Mouse (Mus musculus): ENCODE measurements around the gene Thap11. TPM values are rescaled to one million over a fixed set of nuclear protein-coding genes. Genes with fewer than 3 reads are reported as not detected.

Thap11 gene
- total and polyA plus RNA-seq, 2 experiments from 2014 or later, result 35.5 to 59.5 TPM

GRCm38 (mm10) chr8:105851651-105852143, 3.2 kb upstream of the Thap11 start:
- peak overlapping the region; percentile 70 for H3K9ac ChIP-seq (replicated peaks; ENCODE audit: low read depth, low read length)
- ATAC-seq (ENCODE audit: insufficient read depth, low read depth) (peak; percentile 65), DNase-seq (ENCODE audit: low spot score) (peak; percentile 86)
- under 1% methylated on average over 34 of the region's 34 CpGs for WGBS
- peaks cover 30% of the 10 kb centered on the region for H3K36me3 ChIP-seq (replicated peaks; ENCODE audit: control insufficient read depth, insufficient read depth, low read length)
- no peaks in the 10 kb centered on the region for H3K9me3 ChIP-seq (replicated peaks; ENCODE audit: control insufficient read depth, low read length)
- H3K27me3 ChIP-seq (ENCODE audit: control insufficient read depth, insufficient read depth, low read length), result no peaks in the 10 kb centered on the region
- peak overlapping the region; percentile 40 for H3K27ac ChIP-seq (ENCODE audit: low read depth)
- peak; percentile 37; the same call in 1 of the 2 replicates for TF ChIP-seq EP300 (IDR thresholded peaks at IDR 0.05; ENCODE audit: low read depth)
- TF ChIP-seq CTCF (IDR thresholded peaks at IDR 0.05; ENCODE audit: low read depth), result no peak
- H3K4me3 ChIP-seq (ENCODE audit: low read depth, low read length), result peak overlapping the region; percentile 63
- H3K4me2 ChIP-seq (ENCODE audit: low read depth, low read length), result peak overlapping the region; percentile 72
- peaks cover 18% of the 10 kb centered on the region for H3K4me1 ChIP-seq (ENCODE audit: control insufficient read depth, insufficient read depth)

DNA sequence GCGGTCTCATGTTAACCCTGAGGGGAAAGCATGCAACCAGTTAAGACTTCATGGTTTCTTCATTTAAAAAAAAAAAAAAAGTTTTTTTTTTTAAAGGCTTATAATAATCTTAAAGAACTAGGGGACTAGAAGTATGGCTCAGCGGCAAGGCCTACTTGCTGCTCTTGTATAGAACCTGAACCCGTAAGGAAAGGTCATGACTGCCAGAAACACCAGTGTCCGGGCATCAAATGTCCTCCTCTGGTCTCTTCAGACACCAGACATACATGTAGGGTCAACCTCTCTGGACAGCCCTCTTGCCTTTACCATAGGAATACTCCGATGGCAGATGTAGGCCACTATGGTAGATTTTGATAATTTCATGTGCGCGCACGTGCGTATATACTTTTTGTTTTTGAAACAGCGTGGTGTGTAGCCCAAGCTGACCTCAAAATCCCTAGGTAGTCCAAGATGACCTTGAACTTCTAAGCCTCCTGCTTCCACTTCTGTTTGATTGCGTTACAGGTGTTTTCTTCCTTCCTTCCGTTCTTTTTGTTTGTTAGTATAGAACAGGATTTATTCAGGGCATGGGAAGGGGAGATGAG, 2.7 kb upstream of the Thap11 start:
- no peak for ATAC-seq (ENCODE audit: insufficient read depth, low read depth)
- DNase-seq (ENCODE audit: low spot score), result no peak
- Histone ChIP-seq H3K4me3 (ENCODE audit: low read depth, low read length) (peak overlapping the region; percentile 63), H3K9me3 (replicated peaks; ENCODE audit: control insufficient read depth, low read length) (no peaks in the 10 kb centered on the region), H3K4me1 (ENCODE audit: control insufficient read depth, insufficient read depth) (peaks cover 22% of the 10 kb centered on the region), H3K36me3 (replicated peaks; ENCODE audit: control insufficient read depth, insufficient read depth, low read length) (peaks cover 25% of the 10 kb centered on the region), H3K9ac (replicated peaks; ENCODE audit: low read depth, low read length) (no peak overlapping the region; the same call in 1 of the 2 replicates), H3K27ac (ENCODE audit: low read depth) (no peak overlapping the region), H3K4me2 (ENCODE audit: low read depth, low read length) (0 out of 2 replicates have a peak overlapping the region, but pooled peaks have one; percentile 72), H3K27me3 (ENCODE audit: control insufficient read depth, insufficient read depth, low read length) (no peaks in the 10 kb centered on the region)
- WGBS, result 78% methylated on average over 12 of the region's 12 CpGs
- TF ChIP-seq EP300 (IDR thresholded peaks at IDR 0.05; ENCODE audit: low read depth) (no peak), CTCF (IDR thresholded peaks at IDR 0.05; ENCODE audit: low read depth) (no peak)

DNA sequence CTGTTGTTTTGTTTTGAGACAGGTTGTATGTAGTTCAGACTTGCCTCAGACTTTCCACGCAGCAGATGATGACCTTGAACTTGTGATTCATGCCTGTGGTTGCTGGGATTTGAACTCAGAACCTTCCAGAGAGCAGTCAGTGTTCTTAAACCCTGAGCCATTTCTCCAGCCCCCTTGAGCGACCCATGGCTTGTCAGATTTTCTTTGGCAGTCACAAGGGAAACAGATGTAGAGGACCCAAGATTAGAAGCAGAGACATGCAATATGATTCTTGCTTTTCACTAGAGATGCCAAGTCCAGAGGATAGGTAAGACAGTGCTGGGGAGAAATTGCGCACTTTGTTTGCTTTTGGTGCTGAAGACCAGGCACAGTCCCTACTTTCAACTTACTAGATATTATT, 1.8 kb upstream of the Thap11 start, which contains the start of gene Cenpt:
Cenpt (minus strand) TSS at position 101 of the 400 bp plus-strand sequence.
- H3K4me3 ChIP-seq (ENCODE audit: low read depth, low read length), result no peak within 1 kb of the TSS
- H3K27me3 ChIP-seq (ENCODE audit: control insufficient read depth, insufficient read depth, low read length), result no peaks in the 10 kb centered on the region
- H3K4me1 ChIP-seq (ENCODE audit: control insufficient read depth, insufficient read depth), result peaks cover 29% of the 10 kb centered on the region
- WGBS, result 91% methylated on average over 3 of the region's 3 CpGs
- ATAC-seq (ENCODE audit: insufficient read depth, low read depth) (no peak), DNase-seq (ENCODE audit: low spot score) (no peak)
- no peaks in the 10 kb centered on the region for H3K9me3 ChIP-seq (replicated peaks; ENCODE audit: control insufficient read depth, low read length)
- no peak within 1 kb of the TSS for H3K9ac ChIP-seq (replicated peaks; ENCODE audit: low read depth, low read length)
- H3K27ac ChIP-seq (ENCODE audit: low read depth), result no peak within 1 kb of the TSS
- TF ChIP-seq EP300 (IDR thresholded peaks at IDR 0.05; ENCODE audit: low read depth) (no peak), CTCF (IDR thresholded peaks at IDR 0.05; ENCODE audit: low read depth) (no peak)
- H3K36me3 ChIP-seq (replicated peaks; ENCODE audit: control insufficient read depth, insufficient read depth, low read length), result peaks cover 16% of the 10 kb centered on the region
- no peak within 1 kb of the TSS for H3K4me2 ChIP-seq (ENCODE audit: low read depth, low read length)

DNA sequence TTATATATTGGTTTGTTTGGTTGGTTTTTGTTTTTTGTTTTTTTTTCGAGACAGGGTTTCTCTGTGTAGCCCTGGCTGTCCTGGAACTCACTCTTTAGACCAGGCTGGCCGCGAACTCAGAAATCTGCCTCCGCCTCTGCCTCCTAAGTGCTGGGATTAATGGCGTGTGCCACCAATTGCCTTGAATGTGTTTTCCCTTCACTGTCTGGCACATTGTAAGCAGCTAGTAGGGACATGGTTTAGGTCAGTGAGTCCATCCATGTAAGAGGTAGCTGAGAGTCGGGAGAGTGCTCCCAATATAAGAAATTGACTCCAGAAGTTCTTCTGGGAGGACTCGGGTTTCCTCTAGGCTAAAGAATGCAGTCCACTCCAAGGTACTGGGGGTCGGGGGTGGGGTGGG, 629 bp upstream of the Thap11 start:
- Histone ChIP-seq H3K4me1 (ENCODE audit: control insufficient read depth, insufficient read depth) (peaks cover 29% of the 10 kb centered on the region), H3K4me3 (ENCODE audit: low read depth, low read length) (peak overlapping the region; percentile 68), H3K9ac (replicated peaks; ENCODE audit: low read depth, low read length) (peak overlapping the region; percentile 70), H3K36me3 (replicated peaks; ENCODE audit: control insufficient read depth, insufficient read depth, low read length) (peaks cover 5% of the 10 kb centered on the region), H3K27ac (ENCODE audit: low read depth) (no peak overlapping the region), H3K27me3 (ENCODE audit: control insufficient read depth, insufficient read depth, low read length) (no peaks in the 10 kb centered on the region), H3K4me2 (ENCODE audit: low read depth, low read length) (peak overlapping the region; percentile 91), H3K9me3 (replicated peaks; ENCODE audit: control insufficient read depth, low read length) (no peaks in the 10 kb centered on the region)
- WGBS, result 22% methylated on average over 8 of the region's 8 CpGs
- DNase-seq (ENCODE audit: low spot score) (no peak), ATAC-seq (ENCODE audit: insufficient read depth, low read depth) (peak; percentile 1; the same call in 1 of the 2 replicates)
- TF ChIP-seq CTCF (IDR thresholded peaks at IDR 0.05; ENCODE audit: low read depth), result no peak
- no peak for TF ChIP-seq EP300 (IDR thresholded peaks at IDR 0.05; ENCODE audit: low read depth)

GRCm38 (mm10) chr8:105855248-105856167, 576 bp downstream of the Thap11 start:
- WGBS, result 0% methylated on average over 71 of the region's 71 CpGs
- ATAC-seq (ENCODE audit: insufficient read depth, low read depth), result peak; percentile 28
- Histone ChIP-seq H3K9ac (replicated peaks; ENCODE audit: low read depth, low read length) (peak overlapping the region; percentile 70), H3K4me2 (ENCODE audit: low read depth, low read length) (peak overlapping the region; percentile 91), H3K27me3 (ENCODE audit: control insufficient read depth, insufficient read depth, low read length) (no peaks in the 10 kb centered on the region), H3K9me3 (replicated peaks; ENCODE audit: control insufficient read depth, low read length) (no peaks in the 10 kb centered on the region), H3K4me3 (ENCODE audit: low read depth, low read length) (peak overlapping the region; percentile 68), H3K36me3 (replicated peaks; ENCODE audit: control insufficient read depth, insufficient read depth, low read length) (no peaks in the 10 kb centered on the region), H3K4me1 (ENCODE audit: control insufficient read depth, insufficient read depth) (peaks cover 30% of the 10 kb centered on the region), H3K27ac (ENCODE audit: low read depth) (peak overlapping the region; percentile 84)
- TF ChIP-seq CTCF (IDR thresholded peaks at IDR 0.05; ENCODE audit: low read depth) (0 out of 2 replicates have a peak, but pooled peaks have one; percentile 6), EP300 (IDR thresholded peaks at IDR 0.05; ENCODE audit: low read depth) (0 out of 2 replicates have a peak, but pooled peaks have one; percentile 47)
- no peak for DNase-seq (ENCODE audit: low spot score)
